Mouse (Mus musculus) left cerebral cortex, postnatal 14 days (tissue): ENCODE data around the gene Tmem238. TPM values are rescaled to one million over a fixed set of nuclear protein-coding genes. Genes with fewer than 3 reads are reported as not detected.

Experiments used
- DNase-seq, 2 experiments: peaks; one replicate each; pipeline ENCODE4 v3.0.0; 2021 to 2022; ENCODE audit warnings: low spot score in 2 of 2, mixed read lengths in 1 of 2
- intact Hi-C: fragments of 180-260 bp; cut with DNase I; formaldehyde crosslinking; loops from one replicate; pipeline ENCODE4 v1.15.1; 2025
- total RNA-seq, 2 experiments: library from RNA; stranded (reverse); gene quantifications; 2 replicates each; pipeline ENCODE4 v1.2.3; 2021

Tmem238 gene
- total RNA-seq, 2 experiments from 2014 or later: 2.7 to 4.4 TPM

- DNase-seq: peak; percentile 74 to 87
- intact Hi-C loops: no loop called here
These were observed 36.5 kb downstream of the Tmem238 start, which contains the start of gene Cox6b2 for GRCm38 (mm10) chr7:4752821-4753570. TSS of gene Cox6b2 (minus strand) at chr7:4753094.

GRCm38 (mm10) chr7:4751971-4752820 lies 37.3 kb downstream of the Tmem238 start:
- DNase-seq: no peak
- intact Hi-C loops: no loop called here

- no peak for DNase-seq
These were observed 40.3 kb downstream of the Tmem238 start for GRCm38 (mm10) chr7:4749169-4749568.

GRCm38 (mm10) chr7:4748321-4748720 lies 41.1 kb downstream of the Tmem238 start:
- intact Hi-C loops: no loop called here

More at GRCm38 (mm10) chr7:4749169-4749568, 40.3 kb downstream of the Tmem238 start:
- intact Hi-C loops: no loop called here

GRCm38 (mm10) chr7:4747156-4747899 lies 42.1 kb downstream of the Tmem238 start:
- intact Hi-C loops: no loop called here
- no peak for DNase-seq

More at GRCm38 (mm10) chr7:4748321-4748720, 41.1 kb downstream of the Tmem238 start:
- no peak for DNase-seq

GRCm38 (mm10) chr7:4746326-4746980 lies 43.0 kb downstream of the Tmem238 start:
- DNase-seq: no peak
- intact Hi-C loops: no loop called here

GRCm38 (mm10) chr7:4744886-4745285 lies 44.6 kb downstream of the Tmem238 start:
- no peak for DNase-seq
- intact Hi-C loops: loop anchor here (5.0 kb wide), 1 partner anchor 47 kb away; the partner anchor contains the start of gene Rpl28

GRCm38 (mm10) chr7:4743354-4743753 lies 46.1 kb downstream of the Tmem238 start:
- intact Hi-C loops: loop anchor here (5.0 kb wide), 1 partner anchor 49 kb away; the partner anchor contains the start of gene Rpl28
- no peak for DNase-seq

GRCm38 (mm10) chr7:4742482-4742819 lies 47.0 kb downstream of the Tmem238 start:
- DNase-seq: no peak
- intact Hi-C loops: loop anchor here (5.0 kb wide), 1 partner anchor 50 kb away; the partner anchor contains the start of gene Rpl28

- intact Hi-C loops: loop anchor here (5.0 kb wide), 1 partner anchor 50 kb away; the partner anchor contains the start of gene Rpl28
- no peak for DNase-seq
These were observed 47.6 kb downstream of the Tmem238 start for GRCm38 (mm10) chr7:4741672-4742481.

- intact Hi-C loops: loop anchor here (5.0 kb wide), 1 partner anchor 51 kb away; the partner anchor contains the start of gene Rpl28
- no peak for DNase-seq
These were observed 48.3 kb downstream of the Tmem238 start for GRCm38 (mm10) chr7:4741151-4741550.

- intact Hi-C loops: loop anchor here (5.0 kb wide), 1 partner anchor 52 kb away; the partner anchor contains the start of gene Rpl28
- no peak for DNase-seq
These were observed 49.1 kb downstream of the Tmem238 start for GRCm38 (mm10) chr7:4740309-4740727.

GRCm38 (mm10) chr7:4739544-4740275 lies 49.7 kb downstream of the Tmem238 start, which contains the start of gene Kmt5c:
TSS of gene Kmt5c (plus strand) at chr7:4740115.
- intact Hi-C loops: loop anchor here (5.0 kb wide), 1 partner anchor 53 kb away; the partner anchor contains the start of gene Rpl28

GRCm38 (mm10) chr7:4739041-4739543 lies 50.4 kb downstream of the Tmem238 start:
- intact Hi-C loops: no loop called here

More at GRCm38 (mm10) chr7:4739544-4740275, 49.7 kb downstream of the Tmem238 start, which contains the start of gene Kmt5c:
- DNase-seq: peak; percentile 99 to 100

More at GRCm38 (mm10) chr7:4739041-4739543, 50.4 kb downstream of the Tmem238 start:
- no peak for DNase-seq
